Mouse (Mus musculus) intestine, embryonic 15.5 days (tissue): ENCODE measurements around the gene Psma4. TPM values are rescaled to one million over a fixed set of nuclear protein-coding genes. Genes with fewer than 3 reads are reported as not detected.
"Not testable (repeated sequence)": the region's sequence is repeated elsewhere in the genome, so short reads cannot be mapped to it uniquely, and the experiment has no call there.

ENCODE experiments used
- ATAC-seq: fragments of 200-750 bp; cut with Nextera tagmentation; 2 replicates; pipeline ENCODE4 v1.8.0; 2017; ENCODE audit warnings: moderate TSS enrichment, moderate library complexity
- H3K27ac ChIP-seq: fragments of 300-500 bp; sonication (generic); 2 replicates; pipeline ENCODE4 v1.5.1; 2015; ENCODE audit warnings: mild to moderate bottlenecking, inconsistent platforms
- H3K27me3 ChIP-seq: fragments of 300-500 bp; sonication (generic); replicated peaks from 2 replicates; pipeline ENCODE4 v1.6.1; 2015; ENCODE audit warnings: inconsistent platforms
- H3K36me3 ChIP-seq: fragments of 300-500 bp; sonication (generic); 2 replicates; pipeline ENCODE4 v1.6.1; 2015; ENCODE audit warnings: inconsistent platforms
- H3K4me1 ChIP-seq: fragments of 300-500 bp; sonication (generic); replicated peaks from 2 replicates; pipeline ENCODE4 v1.6.1; 2015; ENCODE audit warnings: inconsistent platforms
- H3K4me2 ChIP-seq: fragments of 300-500 bp; sonication (generic); replicated peaks from 2 replicates; pipeline ENCODE4 v1.6.1; 2015; ENCODE audit warnings: mild to moderate bottlenecking, inconsistent platforms
- H3K4me3 ChIP-seq: fragments of 300-500 bp; sonication (generic); replicated peaks from 2 replicates; pipeline ENCODE4 v1.5.1; 2015; ENCODE audit warnings: inconsistent platforms
- H3K9ac ChIP-seq: fragments of 300-500 bp; sonication (generic); 2 replicates; pipeline ENCODE4 v1.6.1; 2015; ENCODE audit warnings: inconsistent platforms
- H3K9me3 ChIP-seq: fragments of 300-500 bp; sonication (generic); 2 replicates; pipeline ENCODE4 v1.6.1; 2016; ENCODE audit warnings: inconsistent platforms
- WGBS: fragments of 180-500 bp; shearing (Covaris S2); methylation state at CpG from one replicate; pipeline ENCODE4 v1.1.7; 2015; 5-methylcytosine and 5-hydroxymethylcytosine counted together
- polyA plus RNA-seq: library from polyadenylated mRNA; unstranded; fragments of >200 nt; fragmentation: Nextera tagmentation; extraction: Ambion mirVana; gene quantifications from 2 replicates; pipeline ENCODE4 v1.2.1, GENCODE M21; 2015

The Psma4 gene
- polyA plus RNA-seq, 1 experiment from 2014 or later = 305 TPM

- H3K27me3 ChIP-seq = no peaks in the 10 kb centered on the region
- H3K9ac ChIP-seq = no peak overlapping the region
- ATAC-seq = no peak
- no peaks in the 10 kb centered on the region for H3K4me1 ChIP-seq
- no peaks in the 10 kb centered on the region for H3K36me3 ChIP-seq
- 64% methylated on average over 2 of the region's 2 CpGs for WGBS
- H3K4me3 ChIP-seq = no peak overlapping the region
- H3K4me2 ChIP-seq = no peak overlapping the region
- H3K9me3 ChIP-seq = no peaks in the 10 kb centered on the region
- H3K27ac ChIP-seq = no peak overlapping the region
These were observed 6.1 kb upstream of the Psma4 start for GRCm38 (mm10) chr9:54944467-54944866.

DNA sequence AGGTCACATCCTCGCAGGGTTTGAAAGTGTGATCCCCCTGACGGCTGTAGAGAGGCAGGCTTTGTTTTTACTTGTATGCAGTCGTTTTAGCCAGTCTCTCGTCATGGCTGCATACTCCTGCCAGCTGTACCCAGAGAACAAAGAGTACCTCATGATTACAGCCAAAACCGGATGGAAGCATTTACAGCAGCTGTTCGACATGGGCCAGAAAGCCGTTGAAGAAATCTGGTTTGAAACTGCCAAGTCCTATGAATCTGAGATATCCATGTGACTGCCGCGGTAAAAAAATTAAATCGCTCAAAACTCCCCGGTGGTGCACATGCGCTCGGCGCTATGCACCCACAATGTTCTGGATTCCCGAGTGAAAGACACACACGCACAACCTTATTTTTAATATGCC is 4.3 kb upstream of the Psma4 start:
- Histone ChIP-seq H3K4me1 (no peaks in the 10 kb centered on the region), H3K27ac (no peak overlapping the region), H3K36me3 (no peaks in the 10 kb centered on the region), H3K27me3 (no peaks in the 10 kb centered on the region), H3K9me3 (no peaks in the 10 kb centered on the region), H3K9ac (no peak overlapping the region), H3K4me3 (no peak overlapping the region), H3K4me2 (no peak overlapping the region)
- no peak for ATAC-seq
- 74% methylated on average over 16 of the region's 16 CpGs for WGBS

- H3K27ac ChIP-seq = no peak overlapping the region
- H3K9me3 ChIP-seq = no peaks in the 10 kb centered on the region
- H3K27me3 ChIP-seq = no peaks in the 10 kb centered on the region
- H3K4me1 ChIP-seq = peaks cover 8% of the 10 kb centered on the region
- no peak overlapping the region for H3K9ac ChIP-seq
- H3K36me3 ChIP-seq = 0 out of 2 replicates have a peak, but pooled peaks cover 5% of the 10 kb centered on the region
- no peak overlapping the region for H3K4me3 ChIP-seq
- no peak overlapping the region for H3K4me2 ChIP-seq
- no peak for ATAC-seq
These were observed 1.1 kb upstream of the Psma4 start for GRCm38 (mm10) chr9:54949465-54949864.

- H3K4me1 ChIP-seq, H3K36me3 ChIP-seq, H3K27me3 ChIP-seq, H3K9me3 ChIP-seq: not testable (repeated sequence)
- Histone ChIP-seq H3K4me2 (peak overlapping the region; percentile 59), H3K27ac (peak overlapping the region; percentile 94; the same call in 1 of the 2 replicates), H3K4me3 (peak overlapping the region; percentile 89), H3K9ac (peak overlapping the region; percentile 36)
- 41% methylated on average over 8 of the region's 8 CpGs for WGBS
- peak; percentile 46; the same call in 1 of the 2 replicates for ATAC-seq
These were observed 428 bp upstream of the Psma4 start for GRCm38 (mm10) chr9:54950162-54950561.

DNA sequence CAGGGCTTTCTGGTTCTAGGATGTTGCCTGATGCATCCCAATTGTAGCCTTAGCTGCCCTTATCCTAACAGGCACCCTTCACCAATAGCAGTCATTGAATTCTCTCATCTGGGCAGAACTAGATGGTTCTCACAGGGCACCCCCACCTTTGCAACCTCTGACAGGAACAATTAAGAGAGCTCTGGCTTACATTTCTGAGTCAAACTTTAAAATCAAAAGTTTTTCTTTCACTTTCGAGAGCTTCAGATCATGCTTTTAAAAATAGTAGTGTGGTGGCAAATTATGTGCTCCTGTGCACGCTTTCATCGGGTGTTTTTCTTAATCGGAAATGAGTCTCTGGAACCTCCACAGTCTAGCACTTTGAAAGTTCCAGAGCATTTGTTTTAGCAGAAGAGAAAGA is 10.5 kb downstream of the Psma4 start:
- 92% methylated on average over 4 of the region's 4 CpGs for WGBS
- H3K27me3 ChIP-seq = no peaks in the 10 kb centered on the region

GRCm38 (mm10) chr9:54963669-54964068 is 13.1 kb downstream of the Psma4 start:
- no peak overlapping the region for H3K4me2 ChIP-seq
- no peaks in the 10 kb centered on the region for H3K27me3 ChIP-seq
- H3K36me3 ChIP-seq = peaks cover 6% of the 10 kb centered on the region; the same call in 1 of the 2 replicates
- no peak overlapping the region for H3K4me3 ChIP-seq
- H3K9me3 ChIP-seq = no peaks in the 10 kb centered on the region; the same call in 1 of the 2 replicates
- H3K27ac ChIP-seq = no peak overlapping the region
- no peak overlapping the region for H3K9ac ChIP-seq
- ATAC-seq = no peak
- H3K4me1 ChIP-seq = no peaks in the 10 kb centered on the region

More for the DNA sequence above, 10.5 kb downstream of the Psma4 start:
- no peak for ATAC-seq
- H3K9me3 ChIP-seq = no peaks in the 10 kb centered on the region
- no peak overlapping the region for H3K27ac ChIP-seq
- no peak overlapping the region for H3K4me2 ChIP-seq
- H3K4me3 ChIP-seq = no peak overlapping the region
- H3K9ac ChIP-seq = no peak overlapping the region
- H3K4me1 ChIP-seq = no peaks in the 10 kb centered on the region
- H3K36me3 ChIP-seq = peaks cover 23% of the 10 kb centered on the region

DNA sequence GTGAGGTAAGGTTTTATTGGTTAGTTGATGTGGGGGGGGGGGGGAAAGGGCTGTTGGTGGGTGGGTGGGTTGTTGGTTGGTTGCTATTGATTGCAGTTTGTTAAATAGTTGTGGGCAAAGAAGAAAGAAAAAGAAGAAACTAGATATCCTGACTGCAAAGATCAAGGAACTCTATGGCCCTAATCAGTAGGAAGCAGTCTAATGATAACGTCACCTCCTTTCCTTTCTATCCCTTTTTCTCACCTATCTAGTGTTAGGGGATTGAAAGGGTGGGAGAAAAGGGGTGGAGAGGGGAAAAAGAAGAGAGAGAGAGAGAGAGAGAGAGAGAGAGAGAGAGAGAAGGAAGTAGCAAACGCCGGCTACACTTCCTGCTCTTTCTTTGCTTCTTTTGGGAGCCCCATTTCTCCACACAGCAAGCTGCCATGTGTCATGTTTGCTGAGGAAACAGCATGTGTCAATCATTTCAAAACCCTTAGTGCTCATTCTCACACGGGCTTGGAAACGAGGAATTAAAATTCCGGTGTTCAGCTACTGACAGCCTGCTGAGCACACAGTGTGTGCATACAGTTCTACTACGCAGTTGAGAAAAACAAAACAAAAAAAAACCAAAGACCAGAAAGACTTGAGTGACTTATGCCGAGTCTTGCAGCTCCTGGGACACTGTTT is 19.5 kb downstream of the Psma4 start:
- no peak for ATAC-seq
- H3K9ac ChIP-seq = no peak overlapping the region
- WGBS = 67% methylated on average over 8 of the region's 8 CpGs

GRCm38 (mm10) chr9:54980674-54981073 is 30.1 kb downstream of the Psma4 start, which contains the start of gene Chrna5:
Chrna5 (plus strand) TSS chr9:54980880.
- no peak for ATAC-seq
- WGBS = 70% methylated on average over 8 of the region's 8 CpGs
- Histone ChIP-seq H3K4me1 (peaks cover 7% of the 10 kb centered on the region; the same call in 1 of the 2 replicates), H3K9ac (peak within 1 kb of the TSS; percentile 46), H3K4me3 (peak within 1 kb of the TSS; percentile 67), H3K9me3 (no peaks in the 10 kb centered on the region), H3K27ac (no peak within 1 kb of the TSS), H3K27me3 (peaks cover 35% of the 10 kb centered on the region), H3K4me2 (peak within 1 kb of the TSS; percentile 99), H3K36me3 (no peaks in the 10 kb centered on the region)

More for the DNA sequence above, 19.5 kb downstream of the Psma4 start:
- Histone ChIP-seq H3K4me1 (no peaks in the 10 kb centered on the region), H3K4me3 (no peak overlapping the region), H3K27ac (no peak overlapping the region), H3K36me3 (no peaks in the 10 kb centered on the region), H3K27me3 (0 out of 2 replicates have a peak, but pooled peaks cover 2% of the 10 kb centered on the region), H3K4me2 (no peak overlapping the region), H3K9me3 (no peaks in the 10 kb centered on the region; the same call in 1 of the 2 replicates)

DNA sequence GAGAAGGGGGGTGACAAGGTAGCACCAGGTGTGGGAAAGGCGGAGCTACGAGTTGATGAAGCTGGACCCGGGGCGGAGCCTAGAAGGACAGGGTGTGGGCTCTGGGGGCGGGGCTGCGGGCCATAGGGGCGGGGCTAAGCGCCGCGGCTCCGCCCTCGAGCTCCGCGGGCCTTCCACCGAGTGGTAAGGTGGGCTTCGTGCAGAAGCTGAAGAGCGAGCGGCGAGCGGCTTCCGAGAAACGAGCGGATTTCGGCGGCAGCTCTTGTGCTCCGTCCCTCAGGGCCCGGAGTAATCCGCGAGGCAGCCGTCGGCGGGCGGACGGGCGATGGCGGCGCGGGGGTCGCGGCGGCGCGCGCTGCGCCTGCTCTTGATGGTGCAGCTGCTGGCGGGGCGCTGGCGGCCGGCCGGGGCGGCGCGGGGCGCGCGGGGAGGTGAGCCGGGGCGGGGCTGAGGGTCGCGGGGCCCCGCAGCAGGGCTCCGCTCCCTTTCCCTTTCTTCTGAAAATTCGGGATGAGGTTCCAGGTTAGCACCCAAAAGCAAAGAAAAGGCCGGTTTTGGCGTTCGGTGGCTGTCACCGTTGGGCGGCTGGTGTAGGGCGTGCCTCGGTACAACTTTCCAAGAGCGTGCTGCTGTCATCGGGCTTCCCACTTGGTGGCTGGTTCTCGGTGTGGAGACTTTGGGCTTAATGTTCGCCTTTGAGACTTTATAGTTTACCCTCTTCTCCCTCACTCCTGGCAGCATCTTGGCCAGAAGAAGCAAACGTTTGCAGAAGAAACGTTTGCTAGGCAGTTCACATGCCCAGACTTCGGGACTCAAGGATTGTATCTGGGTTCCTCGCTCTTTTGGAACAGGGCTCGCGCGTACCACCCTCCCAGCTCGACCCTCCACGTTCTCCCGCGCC is 31.0 kb downstream of the Psma4 start:
- no peak overlapping the region for H3K27ac ChIP-seq
- H3K4me3 ChIP-seq = peak overlapping the region; percentile 67
- H3K4me1 ChIP-seq = peaks cover 7% of the 10 kb centered on the region; the same call in 1 of the 2 replicates
- H3K36me3 ChIP-seq = no peaks in the 10 kb centered on the region
- peak overlapping the region; percentile 99 for H3K4me2 ChIP-seq
- WGBS = under 1% methylated on average over 79 of the region's 85 CpGs
- H3K27me3 ChIP-seq = peaks cover 35% of the 10 kb centered on the region
- no peaks in the 10 kb centered on the region for H3K9me3 ChIP-seq
- H3K9ac ChIP-seq = peak overlapping the region; percentile 46
- peak; percentile 94 for ATAC-seq

DNA sequence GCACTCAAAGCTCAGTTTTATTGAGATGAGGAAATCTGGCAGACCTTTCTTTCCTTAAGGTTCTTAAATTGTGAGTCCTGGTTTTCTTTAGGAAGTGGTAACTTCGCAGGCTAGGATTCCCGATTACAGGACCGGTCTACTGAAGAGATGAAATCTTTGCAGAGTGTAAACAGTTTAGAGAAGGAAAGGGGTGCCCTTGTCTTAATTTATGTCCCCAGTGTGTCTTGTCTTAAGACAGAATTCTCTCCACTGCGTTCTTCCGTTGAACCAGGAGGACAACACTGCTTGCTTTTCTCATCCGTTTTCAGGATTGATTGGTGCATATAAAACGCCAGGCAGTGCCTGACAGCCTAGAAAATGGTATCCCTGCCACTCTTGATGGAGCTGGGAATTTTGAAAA is 31.8 kb downstream of the Psma4 start:
- Histone ChIP-seq H3K27me3 (peaks cover 35% of the 10 kb centered on the region), H3K9me3 (no peaks in the 10 kb centered on the region), H3K9ac (no peak overlapping the region), H3K4me2 (peak overlapping the region; percentile 99), H3K27ac (no peak overlapping the region), H3K36me3 (no peaks in the 10 kb centered on the region), H3K4me3 (peak overlapping the region; percentile 67), H3K4me1 (peaks cover 7% of the 10 kb centered on the region; the same call in 1 of the 2 replicates)
- 10% methylated on average over 7 of the region's 7 CpGs for WGBS
- ATAC-seq = no peak

DNA sequence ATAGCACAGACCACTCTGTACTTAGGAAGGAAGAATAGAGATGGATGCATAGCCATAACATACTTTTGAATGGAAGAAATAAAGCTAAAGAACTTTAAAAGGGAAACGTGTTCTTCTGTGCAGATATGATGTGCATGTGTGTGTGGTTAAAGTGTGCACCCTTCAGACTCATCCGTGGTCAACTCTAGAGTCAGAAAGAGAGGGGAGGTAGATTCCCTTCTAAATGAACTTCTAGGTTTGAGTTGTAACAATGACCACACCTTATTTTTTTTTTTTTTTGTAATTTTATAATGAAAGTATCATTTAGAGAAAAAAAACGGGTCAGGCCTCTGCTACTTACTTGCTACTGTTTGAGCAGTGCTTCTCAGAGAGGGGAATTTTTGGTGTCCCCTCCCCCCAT is 39.8 kb downstream of the Psma4 start:
- no peak overlapping the region for H3K4me2 ChIP-seq
- no peaks in the 10 kb centered on the region for H3K9me3 ChIP-seq
- no peaks in the 10 kb centered on the region for H3K27me3 ChIP-seq
- H3K4me1 ChIP-seq = no peaks in the 10 kb centered on the region
- H3K9ac ChIP-seq = no peak overlapping the region
- ATAC-seq = no peak
- H3K4me3 ChIP-seq = no peak overlapping the region
- H3K27ac ChIP-seq = no peak overlapping the region
- 78% methylated on average over 3 of the region's 3 CpGs for WGBS
- H3K36me3 ChIP-seq = no peaks in the 10 kb centered on the region

DNA sequence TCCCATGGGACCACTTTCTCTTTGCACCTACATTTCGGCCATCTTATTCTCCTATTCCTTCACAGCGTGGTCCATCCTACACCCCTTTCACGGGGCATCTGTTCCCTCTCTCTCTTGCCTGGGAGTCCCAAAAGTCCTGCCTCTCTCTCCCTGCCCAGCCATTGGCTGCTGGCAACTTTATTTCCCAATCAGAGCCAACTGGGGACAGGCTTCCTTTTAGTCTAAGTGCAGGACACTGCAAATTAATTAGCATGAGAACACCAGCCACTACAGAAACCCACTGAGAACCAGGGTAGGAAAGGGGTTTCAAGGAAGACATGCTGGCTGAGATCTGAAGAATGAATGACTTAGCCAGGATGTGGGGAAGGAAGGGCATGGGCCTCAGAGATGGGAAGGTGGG is 43.8 kb downstream of the Psma4 start:
- WGBS = 61% methylated on average over 3 of the region's 3 CpGs
- H3K27ac ChIP-seq = no peak overlapping the region
- no peak overlapping the region for H3K4me2 ChIP-seq
- no peak overlapping the region for H3K4me3 ChIP-seq
- H3K9me3 ChIP-seq = no peaks in the 10 kb centered on the region
- H3K36me3 ChIP-seq = no peaks in the 10 kb centered on the region
- no peaks in the 10 kb centered on the region for H3K27me3 ChIP-seq
- ATAC-seq = no peak
- no peaks in the 10 kb centered on the region for H3K4me1 ChIP-seq
- no peak overlapping the region for H3K9ac ChIP-seq
